Mouse (Mus musculus): ENCODE data around the gene Tsen2.

GRCm38 (mm10) chr6:115503038-115503437 is 41.4 kb upstream of the Tsen2 start:
- TF ChIP-seq CTCF (IDR thresholded peaks at IDR 0.05; ENCODE audit: extremely low read depth, insufficient read depth, insufficient read length, insufficient replicate concordance) (no peak), POLR2A (IDR thresholded peaks at IDR 0.05; ENCODE audit: low read depth, low read length) (no peak)

Data from spleen, adult 2 months (tissue).